Mouse (Mus musculus) cerebellum, adult 2 months (tissue): ENCODE measurements around the gene Heatr5b. TPM values are rescaled to one million over a fixed set of nuclear protein-coding genes. Genes with fewer than 3 reads are reported as not detected.

ENCODE experiments used
- DNase-seq, 2 experiments: peaks; one replicate each; pipeline ENCODE4 v3.0.0; 2021
- H3K27ac ChIP-seq: fragments of 200-500 bp; 2 replicates; pipeline ENCODE4 v1.5.1; 2012; ENCODE audit warnings: low read length, control low read depth, inconsistent platforms; ENCODE audit not compliant: insufficient read depth
- H3K27me3 ChIP-seq: fragments of 200-500 bp; 2 replicates; pipeline ENCODE4 v1.6.1; 2012; ENCODE audit warnings: inconsistent platforms, mild to moderate bottlenecking, low read length, moderate library complexity; ENCODE audit not compliant: control insufficient read depth, insufficient read depth
- H3K4me1 ChIP-seq: fragments of 200-500 bp; 2 replicates; pipeline ENCODE4 v1.6.1; 2011; ENCODE audit warnings: low read length; ENCODE audit not compliant: control insufficient read depth, insufficient read depth
- H3K4me3 ChIP-seq: fragments of 200-500 bp; replicated peaks from 2 replicates; pipeline ENCODE3; 2011; ENCODE audit warnings: mild to moderate bottlenecking, low read depth, low read length, control low read depth; ENCODE audit not compliant: insufficient read depth
- CTCF ChIP-seq: fragments of 200-500 bp; IDR thresholded peaks from 2 replicates; pipeline ENCODE4 v1.5.1; 2011; ENCODE audit warnings: low read depth, mild to moderate bottlenecking, control low read depth, low read length, moderate library complexity, borderline replicate concordance; ENCODE audit not compliant: insufficient read depth
- POLR2A ChIP-seq: fragments of 200-500 bp; IDR thresholded peaks from 2 replicates; pipeline ENCODE4 v1.6.1; 2011; ENCODE audit warnings: low read length, control low read depth, borderline replicate concordance; ENCODE audit not compliant: insufficient read depth
- WGBS: fragments of 180-500 bp; shearing (Covaris S2); methylation state at CpG from one replicate; pipeline ENCODE4 v1.1.7; 2018; 5-methylcytosine and 5-hydroxymethylcytosine counted together
- polyA plus RNA-seq: library from polyadenylated mRNA; depleted of rRNA; stranded (reverse); fragments of >200 nt; gene quantifications from 2 replicates; pipeline ENCODE4 v1.2.3, GENCODE M21; 2012

The Heatr5b gene
- polyA plus RNA-seq, 1 experiment: 36.0 TPM

DNA sequence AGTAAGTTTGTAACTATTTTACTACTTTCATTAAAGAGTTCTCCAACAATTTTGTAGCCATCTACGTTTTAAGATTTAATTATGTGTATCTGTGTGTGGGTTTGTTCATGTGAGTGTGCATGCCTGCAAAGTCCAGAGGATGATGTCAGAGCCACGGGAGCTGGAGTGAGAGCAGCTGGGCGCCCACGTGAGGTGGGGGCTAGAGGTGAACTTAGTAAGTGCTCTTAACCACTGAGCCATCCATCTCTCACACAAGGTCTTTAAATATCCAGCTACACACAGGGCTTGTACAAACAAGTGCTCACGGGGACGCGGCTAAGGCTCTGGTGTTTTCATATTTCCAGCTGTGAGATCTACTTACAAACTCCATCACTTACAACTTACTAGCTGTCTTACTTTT lies 69.1 kb downstream of the Heatr5b start:
- Histone ChIP-seq H3K27ac (no peak overlapping the region), H3K4me1 (no peaks in the 10 kb centered on the region), H3K27me3 (no peaks in the 10 kb centered on the region), H3K4me3 (no peak overlapping the region)
- TF ChIP-seq POLR2A: no peak
- TF ChIP-seq CTCF: no peak
- DNase-seq: no peak
- 85% methylated on average over 7 of the region's 7 CpGs for WGBS

DNA sequence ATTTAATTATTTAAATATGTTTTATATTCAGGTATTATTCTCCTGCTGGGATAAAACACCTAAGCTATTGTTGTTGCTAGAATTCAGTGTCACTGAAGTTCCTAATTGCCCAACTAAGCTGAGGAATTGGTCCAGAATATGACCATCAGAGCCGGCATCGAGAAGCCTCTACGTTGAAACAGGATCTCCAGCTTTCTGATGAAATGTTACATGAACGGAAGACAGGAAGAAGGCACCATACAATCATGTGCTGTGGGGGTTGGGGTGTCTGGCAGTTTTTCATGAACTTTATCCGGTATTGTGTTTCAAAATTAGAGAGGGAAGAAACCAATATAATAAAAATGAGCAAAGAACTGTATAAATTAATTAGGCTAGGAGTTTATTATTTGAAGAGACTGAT lies 71.9 kb downstream of the Heatr5b start:
- no peak for TF ChIP-seq CTCF
- no peak for TF ChIP-seq POLR2A
- no peak for DNase-seq
- no peaks in the 10 kb centered on the region for H3K27me3 ChIP-seq
- H3K4me3 ChIP-seq: no peak overlapping the region
- WGBS: 95% methylated on average over 5 of the region's 5 CpGs
- H3K4me1 ChIP-seq: no peaks in the 10 kb centered on the region
- H3K27ac ChIP-seq: no peak overlapping the region

DNA sequence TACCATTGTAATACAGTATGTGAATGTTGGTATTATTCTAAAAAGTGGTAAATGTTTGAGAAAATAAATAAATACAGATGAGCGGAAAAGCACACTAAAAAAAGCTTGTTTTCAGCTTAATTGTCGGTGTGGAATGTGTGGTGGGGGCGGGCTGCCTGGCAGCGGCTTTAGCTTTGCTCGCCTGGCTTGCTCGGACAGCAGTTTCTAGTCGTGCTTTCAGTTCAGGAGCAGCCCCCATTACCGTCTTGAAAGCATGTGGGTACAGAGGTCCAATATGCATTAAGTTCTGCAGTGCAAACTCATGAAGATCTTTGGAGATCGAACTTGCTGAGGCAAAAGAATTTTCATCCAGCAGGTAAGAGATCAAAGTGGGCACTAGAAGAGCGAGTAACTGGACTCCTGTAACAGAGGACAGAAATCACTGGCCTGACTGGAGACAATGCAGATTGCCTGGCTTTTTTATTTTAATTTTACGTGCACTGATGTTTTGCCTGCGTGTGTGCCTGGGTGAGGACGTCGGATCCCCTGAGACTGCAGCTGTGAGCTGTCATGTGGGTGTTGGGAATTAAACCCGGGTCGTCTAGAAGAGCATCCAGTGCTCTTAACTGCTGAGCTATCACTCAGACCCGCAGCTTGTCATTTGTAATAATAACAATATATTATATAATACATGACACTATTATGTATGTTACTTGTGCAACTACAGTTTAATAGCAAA lies 82.1 kb downstream of the Heatr5b start:
- Histone ChIP-seq H3K4me1 (no peaks in the 10 kb centered on the region), H3K4me3 (no peak overlapping the region), H3K27ac (no peak overlapping the region), H3K27me3 (no peaks in the 10 kb centered on the region)
- TF ChIP-seq POLR2A (no peak), CTCF (no peak)
- no peak for DNase-seq
- WGBS: 57% methylated on average over 17 of the region's 17 CpGs

DNA sequence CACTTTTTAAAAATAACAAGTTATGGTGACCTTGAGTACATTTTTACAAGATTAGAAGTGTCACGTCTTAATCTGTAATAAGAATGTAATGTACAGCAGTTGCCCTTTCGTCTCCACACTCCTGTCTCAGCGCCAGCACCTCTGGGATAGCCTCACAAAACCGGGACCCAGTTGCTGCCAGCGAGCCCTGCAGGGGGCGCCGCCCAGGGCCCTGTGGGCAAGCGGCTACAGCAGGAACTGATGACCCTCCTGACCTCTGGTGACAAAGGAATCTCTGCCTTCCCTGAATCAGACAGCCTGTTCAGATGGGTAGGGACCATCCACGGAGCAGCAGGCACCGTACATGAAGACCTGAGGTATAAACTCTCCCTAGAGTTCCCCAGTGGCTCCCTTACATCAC lies 83.1 kb downstream of the Heatr5b start:
- Histone ChIP-seq H3K27ac (no peak overlapping the region), H3K4me3 (no peak overlapping the region), H3K27me3 (no peaks in the 10 kb centered on the region), H3K4me1 (no peaks in the 10 kb centered on the region)
- no peak for DNase-seq
- 48% methylated on average over 10 of the region's 10 CpGs for WGBS
- no peak for TF ChIP-seq CTCF
- TF ChIP-seq POLR2A: no peak

DNA sequence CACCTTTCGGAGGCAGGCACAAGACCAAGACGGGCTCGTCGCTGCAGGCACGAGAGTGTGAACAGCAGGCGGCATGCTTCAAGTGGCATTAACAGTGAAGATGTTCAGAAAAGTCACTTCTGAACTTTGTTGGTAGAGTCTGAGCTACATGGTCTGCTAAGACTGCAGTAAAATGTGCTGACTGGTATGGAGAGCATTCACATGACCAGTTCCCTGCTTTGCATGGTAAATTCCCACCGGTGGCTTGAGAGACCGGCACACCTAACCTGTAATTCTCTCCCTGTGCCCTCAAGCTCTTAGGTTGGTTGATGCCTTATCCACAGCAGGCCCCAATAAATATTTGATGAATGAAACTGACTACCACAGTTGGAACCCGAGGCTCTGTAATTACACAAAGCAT lies 86.7 kb downstream of the Heatr5b start:
- TF ChIP-seq POLR2A (no peak), CTCF (no peak)
- no peak for DNase-seq
- no peaks in the 10 kb centered on the region for H3K4me1 ChIP-seq
- H3K27ac ChIP-seq: no peak overlapping the region
- no peak overlapping the region for H3K4me3 ChIP-seq
- 88% methylated on average over 9 of the region's 9 CpGs for WGBS
- no peaks in the 10 kb centered on the region for H3K27me3 ChIP-seq

DNA sequence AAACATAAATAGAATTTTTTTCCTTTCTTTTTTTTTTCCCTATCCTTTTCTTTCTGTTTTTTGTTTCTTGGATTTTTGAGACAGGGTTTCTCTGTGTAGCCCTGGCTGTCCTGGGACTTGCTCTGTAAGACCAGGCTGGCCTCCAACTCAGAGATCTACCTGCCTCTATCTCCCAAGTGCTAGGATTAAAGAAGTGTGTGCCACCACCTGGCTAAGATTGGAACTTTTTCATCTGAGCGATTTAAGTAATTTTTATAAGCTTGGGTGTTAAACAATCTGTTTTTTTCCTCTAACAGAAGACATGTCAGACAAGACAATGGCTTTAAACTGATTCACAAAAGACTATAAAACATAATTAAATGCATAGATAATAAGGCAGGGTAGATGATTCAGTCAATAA lies 96.7 kb downstream of the Heatr5b start:
- WGBS: 52% methylated on average over 1 of the region's 1 CpGs
- DNase-seq: no peak

DNA sequence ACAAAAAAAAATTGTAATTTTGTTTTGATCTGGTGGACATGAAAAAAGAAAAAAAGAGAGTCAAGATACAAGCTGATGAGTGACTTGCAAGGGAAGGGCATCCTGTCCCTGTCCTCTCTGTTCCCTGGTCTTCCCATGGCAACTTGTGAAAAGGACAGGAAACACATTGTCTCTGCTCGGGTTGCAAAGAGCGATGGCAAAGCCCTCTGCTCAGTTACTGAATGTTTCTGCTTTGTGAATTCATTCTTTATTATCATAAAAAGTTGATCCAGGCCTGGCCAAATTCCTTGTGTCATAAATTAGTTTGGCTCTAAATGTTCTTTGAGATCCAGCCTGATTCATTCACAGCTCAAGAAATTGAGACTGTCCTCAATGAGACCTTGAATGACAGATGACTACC lies 97.4 kb downstream of the Heatr5b start:
- Histone ChIP-seq H3K4me1 (no peaks in the 10 kb centered on the region), H3K27ac (no peak overlapping the region), H3K27me3 (no peaks in the 10 kb centered on the region), H3K4me3 (no peak overlapping the region)
- DNase-seq: peak in 1 of 2 experiments; percentile 18
- 39% methylated on average over 2 of the region's 2 CpGs for WGBS
- no peak for TF ChIP-seq CTCF
- TF ChIP-seq POLR2A: no peak

More for the DNA sequence above, 96.7 kb downstream of the Heatr5b start:
- Histone ChIP-seq H3K4me3 (no peak overlapping the region), H3K4me1 (no peaks in the 10 kb centered on the region), H3K27me3 (no peaks in the 10 kb centered on the region), H3K27ac (no peak overlapping the region)
- TF ChIP-seq POLR2A (no peak), CTCF (no peak)

DNA sequence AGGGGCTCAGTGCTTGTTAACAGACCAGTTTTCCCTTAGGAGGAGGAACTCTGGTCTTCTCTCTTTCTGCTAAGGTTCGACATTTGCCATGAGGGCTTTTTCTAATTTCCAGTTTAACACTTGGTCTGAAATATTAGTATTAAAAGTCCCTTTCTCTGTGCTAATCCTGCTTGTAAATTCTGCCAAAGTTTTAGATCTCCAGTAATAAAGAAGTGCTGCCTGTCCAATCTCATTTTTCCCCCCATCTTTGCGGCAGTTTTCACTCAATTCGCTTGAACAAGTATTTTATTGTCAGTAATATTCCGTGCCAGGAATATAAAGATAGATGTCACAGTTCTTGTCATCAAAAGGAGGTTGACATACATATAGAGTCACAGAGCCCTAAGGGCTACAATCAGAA lies 98.1 kb downstream of the Heatr5b start, which contains the start of gene Strn:
Gene Strn (minus strand): TSS at position 101 of the 400 bp plus-strand sequence.
- Histone ChIP-seq H3K4me3 (peak within 1 kb of the TSS; percentile 92), H3K27ac (peak within 1 kb of the TSS; percentile 85), H3K27me3 (no peaks in the 10 kb centered on the region), H3K4me1 (peaks cover 5% of the 10 kb centered on the region; the same call in 1 of the 2 replicates)
- 22% methylated on average over 4 of the region's 4 CpGs for WGBS
- no peak for TF ChIP-seq CTCF
- TF ChIP-seq POLR2A: no peak
- DNase-seq: no peak
